ENCODE assay signal across 9 mouse cellular contexts in genomic region chr1:120207568-120207967, GRCm38 (mm10).
DNase-seq lines count a peak whose midpoint lies in the region; ATAC-seq and TF ChIP-seq lines count a peak whose summit lies in the region.
"Had no signal": no experiment of that assay in that cellular context is flagged by ENCODE, and none has a peak within 500 bp of the region (broad histone marks: within the 10 kb centered on the region; RNA-seq: fewer than 3 reads in every experiment).

No protein-coding gene starts in this region.

- no peaks in the 10 kb centered on the region for H3K36me3 ChIP-seq in lung, embryonic 16.5 days (ENCODE audit: control insufficient read depth, insufficient read depth, low read length)
- H3K36me3 ChIP-seq in heart, embryonic 11.5 days (ENCODE audit: control insufficient read depth, insufficient read depth, low read length) = no peaks in the 10 kb centered on the region
- no peaks in the 10 kb centered on the region for H3K36me3 ChIP-seq in heart, embryonic 10.5 days
- H3K36me3 ChIP-seq: stomach, embryonic 15.5 days had no signal

- no peak for DNase-seq in lung, adult 2 months
- peak; percentile 13 for DNase-seq in cerebellum, adult 8-10 months
- DNase-seq in layer of hippocampus, adult 8-10 months (ENCODE audit: low spot score in 2 of 2) = peak; percentile 56 to 60
- peak; percentile 72 to 74 for DNase-seq in right cerebral cortex, postnatal 10 days (ENCODE audit: low spot score in 2 of 2)
- no peak for DNase-seq in heart, embryonic 10.5 days (ENCODE audit: low spot score)
- DNase-seq in embryo, embryonic 11 days = no peak

- no peak for TF ChIP-seq CTCF in lung, adult 2 months (IDR thresholded peaks at IDR 0.05; ENCODE audit: insufficient read depth, low read length)

- H3K4me1 ChIP-seq in lung, embryonic 16.5 days (replicated peaks; ENCODE audit: control insufficient read depth, insufficient read depth, low read length) = 0 out of 2 replicates have a peak, but pooled peaks cover 3% of the 10 kb centered on the region
- no peaks in the 10 kb centered on the region for H3K4me1 ChIP-seq in lung, adult 2 months (ENCODE audit: control insufficient read depth, insufficient read depth, low read length)
- no peaks in the 10 kb centered on the region for H3K4me1 ChIP-seq in heart, embryonic 11.5 days (ENCODE audit: control insufficient read depth, insufficient read depth, low read length)
- no peaks in the 10 kb centered on the region for H3K4me1 ChIP-seq in heart, embryonic 10.5 days

- H3K4me2 ChIP-seq in lung, embryonic 16.5 days (ENCODE audit: low read depth, low read length) = no peak overlapping the region
- H3K4me2 ChIP-seq in heart, embryonic 11.5 days = no peak overlapping the region
- H3K4me2 ChIP-seq: stomach, embryonic 15.5 days had no signal

- no peak overlapping the region for H3K27ac ChIP-seq in lung, embryonic 16.5 days (ENCODE audit: low read length)
- no peak overlapping the region for H3K27ac ChIP-seq in heart, embryonic 11.5 days (ENCODE audit: low read depth, low read length)
- no peak overlapping the region for H3K27ac ChIP-seq in heart, embryonic 10.5 days
- H3K27ac ChIP-seq: stomach, embryonic 15.5 days had no signal

- no peaks in the 10 kb centered on the region for H3K27me3 ChIP-seq in lung, embryonic 16.5 days (ENCODE audit: control insufficient read depth, insufficient read depth, low read depth, low read length)
- H3K27me3 ChIP-seq in heart, embryonic 11.5 days (ENCODE audit: control insufficient read depth, insufficient read depth, low read length) = no peaks in the 10 kb centered on the region
- peaks cover 4% of the 10 kb centered on the region; the same call in 1 of the 2 replicates for H3K27me3 ChIP-seq in heart, embryonic 10.5 days (ENCODE audit: insufficient read depth, poor library complexity, severe bottlenecking)
- H3K27me3 ChIP-seq: stomach, embryonic 15.5 days had no signal

- no peak overlapping the region for H3K9ac ChIP-seq in lung, embryonic 16.5 days (ENCODE audit: low read length)
- H3K9ac ChIP-seq in heart, embryonic 11.5 days (ENCODE audit: low read depth, low read length) = no peak overlapping the region
- H3K9ac ChIP-seq: stomach, embryonic 15.5 days had no signal

- WGBS in lung, embryonic 16.5 days = 48% methylated on average over 6 of the region's 6 CpGs
- 51% methylated on average over 6 of the region's 6 CpGs for WGBS in lung, adult 2 months
- 64% methylated on average over 6 of the region's 6 CpGs for WGBS in heart, embryonic 11.5 days (ENCODE audit: insufficient replicate concordance)
- WGBS in heart, embryonic 10.5 days = 69% methylated on average over 6 of the region's 6 CpGs

- peak; percentile 45 for ATAC-seq in lung, embryonic 16.5 days (ENCODE audit: low read depth)
- ATAC-seq in heart, embryonic 11.5 days (replicated peaks; ENCODE audit: insufficient number of reproducible peaks, low FRiP score, low TSS enrichment) = no peak

- no peak overlapping the region for H3K4me3 ChIP-seq in lung, embryonic 16.5 days (ENCODE audit: low read length)
- H3K4me3 ChIP-seq in lung, adult 2 months (replicated peaks; ENCODE audit: extremely low read depth, low read depth, low read length) = no peak overlapping the region
- H3K4me3 ChIP-seq in heart, embryonic 11.5 days (ENCODE audit: low read depth, low read length) = no peak overlapping the region
- no peak overlapping the region for H3K4me3 ChIP-seq in heart, embryonic 10.5 days
- H3K4me3 ChIP-seq: stomach, embryonic 15.5 days had no signal

- no peak for TF ChIP-seq POLR2A in lung, adult 2 months (IDR thresholded peaks at IDR 0.05; ENCODE audit: borderline replicate concordance, extremely low read depth, low read depth, low read length)

- no peaks in the 10 kb centered on the region for H3K9me3 ChIP-seq in lung, embryonic 16.5 days (ENCODE audit: control insufficient read depth, low read length)
- H3K9me3 ChIP-seq in heart, embryonic 11.5 days (replicated peaks; ENCODE audit: control insufficient read depth, low read length) = no peaks in the 10 kb centered on the region
- H3K9me3 ChIP-seq in heart, embryonic 10.5 days = no peaks in the 10 kb centered on the region
- H3K9me3 ChIP-seq: stomach, embryonic 15.5 days had no signal

Comparison
In these comparisons a context has a peak if more than half of its experiments do, and no peak if none do; other contexts are left out.
1. DNase-seq: peak in cerebellum, adult 8-10 months (single experiment), layer of hippocampus, adult 8-10 months (2 of 2) and right cerebral cortex, postnatal 10 days (2 of 2); none in lung, adult 2 months (single experiment), heart, embryonic 10.5 days (single experiment) and embryo, embryonic 11 days (single experiment).